Mouse (Mus musculus): Measurements from ENCODE around the gene Trim37. TPM values are rescaled to one million over a fixed set of nuclear protein-coding genes. Genes with fewer than 3 reads are reported as not detected.

Trim37 gene
- 2.6 and 3.3 TPM in 2 replicates for polyA plus RNA-seq (2012; rRNA removed)

- under 1% methylated on average over 90 of the region's 105 CpGs for WGBS
- DNase-seq (ENCODE audit: low read depth, low spot score): peak; percentile 68
Measured at GRCm38 (mm10) chr11:87126824-87127816, at the start of gene Trim37. Gene Trim37 (plus strand): TSS chr11:87127077.

- 53% methylated on average over 1 of the region's 1 CpGs for WGBS
- DNase-seq (ENCODE audit: low read depth, low spot score): no peak
Measured at GRCm38 (mm10) chr11:87083712-87084111, 43.2 kb upstream of the Trim37 start.

- 67% methylated on average over 13 of the region's 13 CpGs for WGBS
- DNase-seq (ENCODE audit: low read depth, low spot score): no peak
Measured at GRCm38 (mm10) chr11:87085461-87085860, 41.4 kb upstream of the Trim37 start.

DNA sequence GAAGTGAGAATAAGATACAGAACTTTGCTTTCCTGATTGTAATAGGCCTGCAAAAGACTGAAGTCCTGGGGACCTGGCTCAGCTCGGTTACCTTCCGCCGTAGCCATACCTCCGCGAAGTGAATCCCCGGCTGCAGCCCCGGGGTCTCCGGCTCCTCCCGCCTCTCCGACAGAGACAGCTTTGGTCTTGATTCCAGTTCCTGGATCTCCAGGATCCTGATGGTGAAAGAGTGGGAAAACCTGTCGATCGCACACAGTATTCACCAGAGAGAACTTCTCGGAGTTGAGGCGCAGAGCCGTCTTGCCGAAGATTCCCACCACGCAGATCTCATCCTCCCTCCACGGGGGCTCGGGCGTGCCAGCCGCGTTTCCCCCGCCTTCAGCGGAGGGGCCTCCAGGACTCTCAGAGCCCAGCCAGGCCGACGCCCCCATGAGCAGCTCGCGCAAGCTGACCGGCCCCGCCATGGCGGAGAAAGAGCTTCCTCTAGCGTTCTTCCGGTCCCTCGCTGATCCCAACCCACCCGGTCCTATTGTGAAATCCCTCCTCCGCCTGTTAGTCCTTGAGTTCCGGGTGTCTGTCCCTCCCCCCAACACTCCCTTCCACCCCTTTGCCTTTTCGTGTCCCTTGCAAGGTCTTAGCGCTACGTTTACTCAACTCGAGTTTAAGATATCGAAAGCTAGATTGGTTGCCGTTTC lies 40.4 kb upstream of the Trim37 start, which contains the start of gene Smg8:
Gene Smg8, minus strand, starts transcription at position 485 of the 695 bp plus-strand sequence.
- WGBS: 1% methylated on average over 43 of the region's 43 CpGs
- no peak for DNase-seq (ENCODE audit: low read depth, low spot score)

- WGBS: 47% methylated on average over 2 of the region's 2 CpGs
- no peak for DNase-seq (ENCODE audit: low read depth, low spot score)
Measured at GRCm38 (mm10) chr11:87087142-87087541, 39.7 kb upstream of the Trim37 start.

DNA sequence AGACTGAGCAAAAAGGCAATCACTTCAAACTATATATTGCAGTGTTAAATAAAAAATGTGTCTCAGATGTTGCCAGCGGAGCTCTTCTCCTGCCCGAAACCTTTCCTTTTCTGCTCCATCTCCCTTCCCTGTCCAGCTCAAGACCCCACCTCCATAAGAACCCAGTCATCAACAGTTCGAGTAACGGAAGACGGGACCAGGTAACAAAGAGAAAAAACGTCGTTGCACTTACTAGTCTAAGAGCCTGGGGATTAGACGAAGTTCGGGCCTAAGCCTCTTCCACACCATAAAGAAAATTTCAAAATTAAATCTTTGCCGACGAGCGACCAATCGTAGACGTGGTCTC lies 18.5 kb upstream of the Trim37 start, which contains the start of gene Prr11:
Gene Prr11, minus strand, starts transcription at position 300 of the 346 bp plus-strand sequence.
- under 1% methylated on average over 14 of the region's 14 CpGs for WGBS
- no peak for DNase-seq (ENCODE audit: low read depth, low spot score)

DNA sequence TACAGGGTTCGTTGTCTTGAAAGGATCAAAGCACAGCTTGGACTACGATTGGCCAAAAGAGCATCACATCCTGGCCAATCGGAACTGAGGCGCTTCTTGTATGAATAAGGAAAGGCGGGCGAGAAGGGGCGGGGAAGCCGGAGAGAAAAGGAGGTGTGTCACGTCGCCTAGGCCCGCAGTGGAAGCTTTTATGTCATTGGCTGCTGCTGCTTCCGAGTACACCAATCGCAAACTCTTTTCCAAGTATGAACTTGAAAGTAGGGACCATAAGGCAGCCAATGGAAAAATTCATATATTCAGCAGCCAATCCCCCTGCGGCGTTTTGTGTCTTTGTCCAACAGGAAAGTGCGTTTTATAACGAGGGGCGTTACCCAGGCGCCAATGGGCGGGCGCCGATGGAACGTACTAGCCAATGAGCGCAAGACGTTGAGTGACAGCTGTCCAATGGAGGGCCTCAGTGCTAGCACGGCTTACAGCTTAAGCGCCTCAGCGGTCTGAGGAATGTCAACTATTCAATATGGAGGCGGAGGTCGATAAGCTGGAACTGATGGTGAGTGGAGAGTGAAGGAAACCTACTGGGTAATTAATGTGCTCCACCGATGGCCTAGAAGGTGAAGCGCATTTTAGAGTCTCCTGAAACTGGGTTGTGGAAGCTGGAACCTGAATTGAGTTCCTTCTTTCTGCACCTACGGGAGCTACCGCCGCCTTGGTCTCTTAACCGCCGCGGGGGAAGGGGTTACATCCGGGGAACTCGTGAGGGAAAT lies 17.9 kb upstream of the Trim37 start, which contains the start of gene Ska2:
Gene Ska2, plus strand, starts transcription at position 480 of the 764 bp plus-strand sequence.
- DNase-seq (ENCODE audit: low read depth, low spot score): peak; percentile 100
- WGBS: under 1% methylated on average over 40 of the region's 40 CpGs

- DNase-seq (ENCODE audit: low read depth, low spot score): no peak
- WGBS: under 1% methylated on average over 42 of the region's 42 CpGs
Measured at GRCm38 (mm10) chr11:87109519-87110171, 17.2 kb upstream of the Trim37 start.

DNA sequence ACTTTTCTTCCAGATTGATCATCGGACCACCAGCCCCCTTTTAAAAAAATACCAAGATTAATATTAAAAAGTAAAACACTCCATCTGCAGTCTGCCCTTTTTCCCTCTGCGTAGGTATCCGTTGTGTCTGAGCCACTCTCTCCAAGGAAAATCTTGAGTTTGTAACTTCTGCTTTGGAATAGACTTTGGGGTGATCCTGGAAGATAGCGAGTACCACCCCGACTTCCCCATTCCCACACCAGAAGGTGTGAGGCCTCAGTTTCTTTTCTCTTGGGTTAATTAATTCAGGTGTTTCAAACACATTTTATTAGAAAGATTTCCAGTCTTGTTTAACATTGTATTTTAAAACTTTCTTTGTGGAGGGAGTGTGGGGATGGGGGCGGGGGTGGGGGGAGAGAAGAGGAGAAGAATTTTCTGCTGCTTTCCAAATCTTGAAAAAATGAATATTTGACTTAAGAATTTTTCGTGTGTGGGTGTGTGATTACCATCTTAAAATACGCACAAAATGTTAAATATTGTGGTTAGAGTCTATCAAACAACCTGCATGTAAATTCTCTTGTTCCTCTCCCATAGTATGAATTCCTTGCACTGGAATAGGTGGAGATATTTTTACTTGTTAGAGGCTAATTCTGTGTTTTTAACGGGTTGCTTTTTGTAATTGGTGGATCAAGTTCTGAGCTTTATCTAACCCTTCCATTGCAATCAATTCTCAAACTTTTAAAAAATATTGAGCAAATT lies 16.5 kb upstream of the Trim37 start:
- no peak for DNase-seq (ENCODE audit: low read depth, low spot score)
- 9% methylated on average over 9 of the region's 9 CpGs for WGBS

DNA sequence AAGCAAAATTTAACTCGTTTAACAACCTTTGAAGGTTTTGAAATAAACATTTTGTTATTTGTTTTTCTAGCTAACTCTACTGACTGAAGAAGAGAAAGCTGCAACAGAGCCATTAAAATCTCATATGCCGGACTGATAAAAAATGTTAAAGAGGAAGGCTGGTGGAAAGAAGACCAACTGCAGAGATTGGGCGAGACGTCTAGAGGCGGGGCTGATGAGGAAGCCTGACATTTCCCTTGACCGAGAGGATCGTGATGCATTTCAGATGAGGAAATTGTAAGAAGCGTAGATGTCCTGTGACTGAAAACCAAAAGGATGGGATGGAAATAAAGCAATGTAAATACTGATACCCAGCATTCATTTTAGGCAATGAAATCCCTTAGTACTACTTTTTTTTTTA lies 5.0 kb upstream of the Trim37 start:
- DNase-seq (ENCODE audit: low read depth, low spot score): no peak
- 82% methylated on average over 8 of the region's 8 CpGs for WGBS

GRCm38 (mm10) chr11:87125562-87125961 lies 1.3 kb upstream of the Trim37 start:
- WGBS: 62% methylated on average over 4 of the region's 4 CpGs
- no peak for DNase-seq (ENCODE audit: low read depth, low spot score)

DNA sequence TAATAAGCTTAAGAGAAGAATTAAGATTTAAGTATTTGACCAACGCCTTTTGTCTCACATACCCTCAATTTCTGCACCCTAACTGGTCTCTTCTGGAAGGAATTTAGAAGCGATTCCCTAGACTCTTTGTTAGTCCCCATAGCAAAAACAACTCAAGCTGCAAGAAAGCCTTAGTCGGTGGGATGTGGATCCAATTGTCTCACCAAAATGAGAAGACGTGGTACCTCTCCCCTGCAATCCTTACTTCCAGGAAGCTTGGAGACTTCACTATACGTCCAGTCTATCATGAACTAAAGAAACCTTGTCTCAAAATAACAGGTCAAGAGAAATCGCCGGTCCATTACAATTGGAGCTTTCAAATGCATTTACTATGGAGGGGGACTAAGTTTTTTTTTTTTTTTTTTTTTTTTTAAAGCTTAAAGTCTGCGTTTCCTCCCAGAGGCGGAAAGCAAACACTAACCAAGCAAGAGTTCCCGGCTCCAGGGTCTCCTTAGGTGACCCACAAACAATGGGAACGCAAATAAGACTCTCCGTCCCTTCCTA lies 525 bp upstream of the Trim37 start:
- DNase-seq (ENCODE audit: low read depth, low spot score): no peak
- 3% methylated on average over 12 of the region's 12 CpGs for WGBS

- WGBS: 94% methylated on average over 4 of the region's 4 CpGs
Measured at GRCm38 (mm10) chr11:87136233-87136632, 9.4 kb downstream of the Trim37 start.

DNA sequence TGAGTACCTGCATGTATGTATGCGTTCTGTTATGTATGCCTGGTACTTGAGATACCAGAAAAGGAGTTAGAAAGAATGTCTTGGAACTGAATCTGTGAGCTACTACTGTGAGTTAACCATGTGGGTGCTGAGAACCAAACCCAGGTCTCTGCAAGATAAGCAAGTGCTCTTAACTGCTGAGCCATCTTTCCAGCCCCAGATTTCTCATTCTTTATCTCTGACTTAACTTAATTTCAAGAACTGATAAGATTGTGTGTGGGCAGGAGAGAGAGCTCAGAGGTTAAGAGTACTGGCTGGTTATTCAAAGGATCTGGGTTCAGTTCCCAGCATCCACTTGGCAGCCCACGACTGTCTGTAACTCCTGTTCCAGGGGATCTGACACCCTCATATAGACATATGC lies 31.1 kb downstream of the Trim37 start:
- no peak for DNase-seq (ENCODE audit: low read depth, low spot score)
- WGBS: 92% methylated on average over 2 of the region's 2 CpGs

More at GRCm38 (mm10) chr11:87136233-87136632, 9.4 kb downstream of the Trim37 start:
- DNase-seq (ENCODE audit: low read depth, low spot score): no peak

DNA sequence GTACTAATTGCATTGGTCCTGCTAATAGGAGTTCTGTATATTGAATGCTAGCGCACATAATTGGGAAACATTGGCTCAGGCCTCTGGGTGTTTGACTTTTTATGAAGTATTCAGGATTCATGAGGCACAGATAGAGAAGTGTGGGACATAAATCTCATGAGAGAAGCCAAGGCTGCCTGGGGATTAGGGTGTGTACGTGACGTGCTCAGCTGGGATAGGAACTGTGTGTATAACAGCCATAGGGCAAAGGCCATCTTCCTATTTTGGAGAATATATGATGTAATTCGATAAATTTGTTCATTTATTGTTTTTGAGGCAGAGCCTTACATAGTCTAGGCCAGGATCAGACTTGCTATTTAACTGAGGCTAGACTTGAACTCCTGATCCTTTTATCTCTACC lies 35.8 kb downstream of the Trim37 start:
- DNase-seq (ENCODE audit: low read depth, low spot score): no peak

GRCm38 (mm10) chr11:87163751-87164150 lies 36.9 kb downstream of the Trim37 start:
- DNase-seq (ENCODE audit: low read depth, low spot score): no peak

More for the DNA sequence above, 35.8 kb downstream of the Trim37 start:
- 70% methylated on average over 4 of the region's 4 CpGs for WGBS

DNA sequence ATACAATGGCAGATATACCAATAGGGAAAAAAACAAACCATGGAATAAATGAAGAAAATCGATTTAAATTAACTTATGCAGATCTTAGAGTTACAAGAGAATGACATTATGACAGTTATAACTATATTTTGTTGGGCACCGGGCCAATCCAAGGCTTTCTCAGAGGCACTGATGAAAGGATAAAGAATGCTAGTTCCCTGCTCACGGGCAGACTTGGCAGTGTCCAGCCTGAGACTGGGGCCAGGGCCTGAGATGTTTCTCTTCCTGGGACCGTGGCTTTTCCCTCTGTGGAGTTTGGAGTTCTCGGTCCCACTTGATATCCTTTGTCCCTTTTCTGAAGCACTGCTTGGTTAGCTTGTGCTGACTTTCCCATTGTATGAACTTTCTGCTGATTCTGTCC lies 46.7 kb downstream of the Trim37 start:
- DNase-seq (ENCODE audit: low read depth, low spot score): no peak
- WGBS: 77% methylated on average over 5 of the region's 5 CpGs

GRCm38 (mm10) chr11:87175031-87175430 lies 48.2 kb downstream of the Trim37 start:
- WGBS: 95% methylated on average over 4 of the region's 4 CpGs
- no peak for DNase-seq (ENCODE audit: low read depth, low spot score)
